Mouse (Mus musculus): ENCODE results near the gene Grcc10.

Gene Grcc10

DNA sequence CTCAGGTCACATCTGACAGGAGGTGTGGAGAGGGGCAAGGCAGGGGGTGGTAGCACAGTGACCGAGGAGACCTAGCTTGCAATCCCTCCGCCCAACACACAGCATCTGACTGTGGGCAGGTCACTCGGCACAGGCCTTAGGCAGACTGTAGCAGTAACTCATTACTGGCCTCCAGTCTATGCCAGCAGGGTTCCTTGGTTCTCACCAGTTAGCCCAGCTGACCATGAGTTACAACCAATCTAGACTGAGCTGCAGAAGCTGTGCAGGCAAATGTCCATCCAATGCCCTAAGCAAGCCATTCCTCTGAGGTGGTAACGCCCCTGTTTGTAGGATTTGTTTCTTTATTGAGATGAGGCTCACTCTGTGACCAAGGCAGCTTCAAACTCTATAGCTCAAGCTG, 41.8 kb downstream of the Grcc10 start:
- no peak for DNase-seq (ENCODE audit: low read depth)

DNA sequence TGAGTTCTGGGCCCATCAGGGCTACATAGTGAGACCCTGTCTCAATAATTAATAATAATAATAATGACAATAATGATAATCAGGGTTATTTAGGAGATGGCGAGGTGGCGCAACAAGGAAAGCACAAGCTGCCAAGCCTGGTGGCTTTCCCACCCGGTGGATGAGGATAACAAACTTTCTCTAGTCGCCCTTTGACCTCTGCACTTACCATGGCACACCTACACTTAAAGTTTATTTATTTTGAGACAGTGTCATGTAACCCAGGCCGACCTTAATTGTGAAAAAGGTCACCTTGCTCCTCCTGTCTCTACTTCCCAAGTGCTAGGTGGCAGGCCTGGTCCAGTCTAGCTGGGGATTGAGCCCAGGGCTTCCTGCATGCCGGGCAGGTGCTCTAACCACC, 42.4 kb downstream of the Grcc10 start:
- DNase-seq (ENCODE audit: low read depth): no peak

DNA sequence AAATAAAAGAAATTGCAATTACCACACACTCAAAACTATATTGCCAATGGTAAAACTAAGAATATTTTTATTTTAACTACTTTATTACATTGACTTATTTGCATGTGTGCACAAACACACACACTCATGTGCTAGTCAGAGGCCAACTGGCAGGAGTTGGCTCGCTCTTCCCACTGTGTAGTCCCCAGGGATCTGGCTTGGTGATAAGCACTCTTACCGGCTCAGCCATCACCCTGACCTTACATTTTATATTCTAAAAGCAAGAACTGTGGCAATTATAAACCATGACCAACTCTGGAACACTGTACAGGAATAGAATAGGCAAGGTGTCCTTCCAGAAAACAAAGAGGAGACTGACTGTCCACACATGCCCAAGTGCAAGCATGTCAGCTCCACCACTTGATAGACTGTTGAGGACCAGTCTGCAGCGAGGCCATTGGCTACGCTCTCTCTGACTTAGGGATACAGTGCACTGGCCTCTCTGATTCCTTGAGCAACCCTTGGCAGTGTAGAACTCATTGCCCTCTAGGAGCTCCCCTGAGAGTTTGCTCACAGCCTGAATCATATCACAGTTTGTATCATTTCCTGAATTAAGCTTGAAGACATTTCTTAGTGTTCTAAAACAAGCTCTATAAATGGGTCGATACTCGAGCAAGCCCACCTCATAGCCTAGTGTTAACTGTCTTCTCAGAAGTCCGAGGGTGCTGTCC, 44.6 kb downstream of the Grcc10 start:
- no peak for DNase-seq (ENCODE audit: low read depth)

DNA sequence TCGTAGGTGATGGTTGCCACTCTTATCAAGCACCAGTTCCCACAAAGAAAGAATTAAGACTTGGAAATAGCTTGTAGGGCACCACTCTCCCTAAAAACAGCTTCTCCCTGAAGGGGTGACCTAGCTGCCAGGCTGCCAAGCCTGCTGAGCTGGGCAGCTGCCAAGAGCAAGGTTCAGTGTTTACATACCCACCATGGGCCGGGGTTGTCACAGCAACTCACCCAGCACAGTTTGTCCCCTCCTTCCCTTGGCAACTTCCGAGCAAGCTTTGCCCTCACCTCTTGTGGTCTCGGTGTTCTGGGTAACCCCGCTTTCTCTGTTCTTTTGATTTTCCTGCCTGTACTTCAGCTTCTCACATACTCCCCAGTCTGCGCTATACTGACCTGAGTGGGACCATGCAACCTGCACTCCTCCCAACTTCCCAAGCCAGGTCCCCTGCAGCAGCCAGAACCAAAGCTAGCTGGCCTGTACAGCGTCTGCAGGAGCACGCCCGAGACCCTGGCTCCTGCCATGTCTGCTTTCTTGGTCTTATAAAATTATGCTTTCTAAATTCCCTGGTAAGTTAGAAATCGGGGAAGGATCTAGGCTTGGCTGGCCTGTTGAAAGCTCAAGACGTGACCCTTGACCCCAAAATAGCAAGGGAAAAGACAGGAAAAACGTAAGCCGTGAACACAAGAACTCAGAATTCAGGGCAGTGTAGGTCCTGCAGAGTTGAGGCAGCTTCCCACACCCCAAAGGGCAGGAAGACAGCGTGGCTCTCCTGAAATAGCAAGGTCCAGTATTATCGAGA, 46.8 kb downstream of the Grcc10 start:
- no peak for DNase-seq (ENCODE audit: low read depth)

DNA sequence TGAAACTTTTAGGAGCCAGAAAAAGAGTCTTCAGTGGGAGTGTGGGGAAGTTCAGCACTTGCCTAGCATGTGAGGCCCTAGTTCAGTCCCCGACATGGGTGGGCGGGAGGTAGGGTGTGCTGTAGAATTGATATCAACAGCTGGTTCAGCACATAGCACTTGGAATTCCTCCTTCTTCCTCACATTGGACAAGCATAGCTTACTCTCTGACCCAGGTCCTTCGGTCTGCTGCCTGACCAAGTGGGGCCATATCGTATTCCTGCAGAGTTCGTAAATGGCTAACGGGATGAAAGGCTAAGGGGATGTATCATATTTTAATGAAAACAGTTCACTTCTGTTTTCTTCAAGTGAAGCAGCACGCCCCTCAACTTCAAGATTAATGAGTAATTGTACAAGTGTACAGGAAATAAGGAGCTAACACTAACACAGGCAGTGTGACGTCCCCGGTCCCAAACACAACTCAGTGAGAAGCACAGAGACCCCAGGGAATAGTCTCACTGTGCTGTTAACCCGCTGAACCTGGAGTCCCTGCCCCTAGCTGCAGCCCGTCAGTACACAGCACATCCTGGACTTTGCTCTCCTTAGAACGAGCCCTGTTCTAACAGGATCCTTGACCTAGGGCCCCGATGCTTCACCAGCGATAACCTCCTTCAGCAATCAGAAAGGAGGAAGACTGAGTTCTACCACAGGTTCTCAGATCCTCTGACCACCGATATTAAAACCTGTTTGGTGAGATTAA, 47.8 kb downstream of the Grcc10 start:
- no peak for DNase-seq (ENCODE audit: low read depth)

DNA sequence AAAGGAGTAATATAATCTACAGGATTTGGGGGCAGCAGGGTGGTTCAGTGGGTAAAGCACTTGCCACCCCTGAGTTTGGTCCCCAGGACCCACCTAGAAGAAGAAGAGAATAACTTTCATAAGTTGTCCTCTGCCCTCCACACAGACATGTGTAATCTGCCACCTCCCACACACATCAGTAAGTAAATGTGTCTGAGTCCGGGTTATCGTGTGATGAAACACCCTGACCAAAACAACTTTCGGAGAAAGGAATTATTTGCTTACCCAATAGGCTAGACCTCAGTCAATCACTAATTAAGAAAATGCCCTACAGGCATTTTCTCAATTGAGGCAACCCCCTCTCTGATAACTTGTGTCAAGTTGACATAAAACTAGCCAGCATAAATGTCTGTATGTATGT, 50.7 kb downstream of the Grcc10 start:
- DNase-seq (ENCODE audit: low read depth): no peak
